Mouse (Mus musculus): Measurements from ENCODE around the gene Coro7.

DNA sequence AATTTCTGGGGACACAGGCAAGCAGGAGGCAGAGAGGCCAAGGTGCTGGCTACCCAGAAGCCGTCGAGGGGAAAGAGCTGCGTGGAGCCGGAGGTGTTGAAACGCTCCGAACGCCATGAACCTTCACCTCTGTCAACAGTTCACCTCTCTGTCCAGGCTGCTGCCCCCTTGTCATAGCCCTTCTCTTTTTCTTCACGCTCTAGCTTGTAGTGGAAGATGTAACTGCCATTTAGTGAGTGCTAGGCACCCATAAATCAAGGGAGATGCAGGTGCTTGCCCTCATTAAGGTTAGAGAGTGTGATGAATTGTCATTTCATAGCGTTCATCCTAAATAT lies 4.8 kb upstream of the Coro7 start:
- no peak for TF ChIP-seq CTCF (IDR thresholded peaks at IDR 0.05; ENCODE audit: low read depth)
- TF ChIP-seq EP300 (IDR thresholded peaks at IDR 0.05; ENCODE audit: low read depth) = no peak
